Mouse (Mus musculus) stomach, postnatal 0 days (tissue): Measurements from ENCODE around the gene Tecta. TPM values are rescaled to one million over a fixed set of nuclear protein-coding genes. Genes with fewer than 3 reads are reported as not detected.

Experiments
- ATAC-seq: fragments of 200-750 bp; cut with Nextera tagmentation; 2 replicates; pipeline ENCODE4 v1.8.0; 2017; ENCODE audit not compliant: low FRiP score, low TSS enrichment
- DNase-seq: peaks from one replicate; pipeline ENCODE4 v3.0.0-alpha.2; 2016; ENCODE audit warnings: low spot score
- H3K27ac ChIP-seq: fragments of 300-500 bp; sonication (generic); replicated peaks from 2 replicates; pipeline ENCODE4 v1.5.1; 2014; ENCODE audit warnings: mild to moderate bottlenecking, control low read depth
- H3K27me3 ChIP-seq: fragments of 300-500 bp; sonication (generic); 2 replicates; pipeline ENCODE4 v1.6.1; 2014; ENCODE audit warnings: low read length; ENCODE audit not compliant: control insufficient read depth, insufficient read depth
- H3K36me3 ChIP-seq: fragments of 300-500 bp; sonication (generic); 2 replicates; pipeline ENCODE4 v1.6.1; 2014; ENCODE audit warnings: low read length, mixed read lengths; ENCODE audit not compliant: control insufficient read depth, insufficient read depth
- H3K4me1 ChIP-seq: fragments of 300-500 bp; sonication (generic); replicated peaks from 2 replicates; pipeline ENCODE4 v1.6.1; 2014; ENCODE audit warnings: antibody characterized with exemption; ENCODE audit not compliant: control insufficient read depth, insufficient read depth
- H3K4me2 ChIP-seq: fragments of 300-500 bp; sonication (generic); replicated peaks from 2 replicates; pipeline ENCODE4 v1.6.1; 2014; ENCODE audit warnings: low read depth, mild to moderate bottlenecking, control low read depth, moderate library complexity
- H3K4me3 ChIP-seq: fragments of 300-500 bp; sonication (generic); 2 replicates; pipeline ENCODE4 v1.5.1; 2014; ENCODE audit warnings: low read depth, low read length, control low read depth
- H3K9ac ChIP-seq: fragments of 300-500 bp; sonication (generic); 2 replicates; pipeline ENCODE4 v1.6.1; 2014; ENCODE audit warnings: mild to moderate bottlenecking, low read length, control low read depth, mixed read lengths
- H3K9me3 ChIP-seq: fragments of 300-500 bp; sonication (generic); 2 replicates; pipeline ENCODE4 v1.6.1; 2016; ENCODE audit warnings: low read length; ENCODE audit not compliant: control insufficient read depth
- CTCF ChIP-seq: IDR thresholded peaks from 2 replicates; pipeline ENCODE4 v1.5.1; 2016; ENCODE audit warnings: antibody characterized with exemption, low read depth, mild to moderate bottlenecking, moderate library complexity
- EP300 ChIP-seq: optimal IDR thresholded peaks from 2 replicates; pipeline ENCODE3; 2016; ENCODE audit warnings: antibody characterized with exemption
- WGBS: fragments of 180-500 bp; shearing (Covaris S2); extraction: QIAGEN DNeasy Blood & Tissue Kit; methylation state at CpG from one replicate; pipeline ENCODE4 v1.1.7; 2014; 5-methylcytosine and 5-hydroxymethylcytosine counted together
- polyA plus RNA-seq: library from polyadenylated mRNA; unstranded; fragments of >200 nt; fragmentation: Nextera tagmentation; extraction: Ambion mirVana; gene quantifications from 2 replicates; pipeline ENCODE4 v1.2.1, GENCODE M21; 2015

Gene Tecta
- polyA plus RNA-seq, 1 experiment from 2014 or later: 0.05 TPM

GRCm38 (mm10) chr9:42357585-42357984, 42.1 kb downstream of the Tecta start:
- Histone ChIP-seq H3K36me3 (no peaks in the 10 kb centered on the region), H3K9me3 (no peaks in the 10 kb centered on the region), H3K27ac (no peak overlapping the region), H3K27me3 (no peaks in the 10 kb centered on the region), H3K4me2 (no peak overlapping the region), H3K9ac (no peak overlapping the region), H3K4me1 (no peaks in the 10 kb centered on the region), H3K4me3 (no peak overlapping the region)
- no peak for DNase-seq
- TF ChIP-seq EP300 (no peak), CTCF (no peak)
- ATAC-seq: no peak
- 82% methylated on average over 4 of the region's 4 CpGs for WGBS

DNA sequence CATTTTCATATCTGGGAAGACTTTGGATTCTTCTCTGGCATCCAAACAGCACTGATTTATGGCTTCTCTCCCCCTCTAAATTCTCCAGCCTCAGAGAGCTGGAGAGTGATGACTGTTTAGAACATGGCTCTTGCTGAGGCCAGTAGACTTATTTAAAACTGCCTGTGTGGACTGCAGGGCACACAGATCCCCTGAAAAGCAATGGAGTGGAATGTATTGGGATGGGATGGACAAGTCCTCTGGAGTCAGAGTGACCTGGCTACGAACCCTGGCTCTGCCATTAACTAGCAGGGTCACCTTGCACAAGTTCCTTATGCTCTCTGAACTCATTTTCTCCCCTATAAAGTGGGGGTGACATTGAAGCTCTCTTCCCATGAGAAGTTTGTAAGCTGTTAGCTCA, 44.9 kb downstream of the Tecta start:
- H3K4me3 ChIP-seq: no peak overlapping the region
- ATAC-seq: no peak
- H3K36me3 ChIP-seq: no peaks in the 10 kb centered on the region
- H3K4me2 ChIP-seq: no peak overlapping the region
- no peak overlapping the region for H3K9ac ChIP-seq
- WGBS: 35% methylated on average over 1 of the region's 1 CpGs
- no peaks in the 10 kb centered on the region for H3K9me3 ChIP-seq
- TF ChIP-seq EP300 (no peak), CTCF (no peak)
- no peak overlapping the region for H3K27ac ChIP-seq
- H3K27me3 ChIP-seq: no peaks in the 10 kb centered on the region
- no peaks in the 10 kb centered on the region for H3K4me1 ChIP-seq
- no peak for DNase-seq

GRCm38 (mm10) chr9:42349791-42350190, 49.9 kb downstream of the Tecta start:
- H3K27ac ChIP-seq: no peak overlapping the region
- H3K9me3 ChIP-seq: no peaks in the 10 kb centered on the region
- ATAC-seq (no peak), DNase-seq (no peak)
- 18% methylated on average over 7 of the region's 7 CpGs for WGBS
- H3K4me1 ChIP-seq: no peaks in the 10 kb centered on the region
- no peak overlapping the region for H3K4me2 ChIP-seq
- no peaks in the 10 kb centered on the region for H3K27me3 ChIP-seq
- no peak overlapping the region for H3K9ac ChIP-seq
- TF ChIP-seq CTCF (no peak), EP300 (no peak)
- no peak overlapping the region for H3K4me3 ChIP-seq
- no peaks in the 10 kb centered on the region for H3K36me3 ChIP-seq

- H3K9ac ChIP-seq: no peak overlapping the region
- no peak overlapping the region for H3K4me2 ChIP-seq
- ATAC-seq: no peak
- no peak overlapping the region for H3K27ac ChIP-seq
- H3K4me1 ChIP-seq: no peaks in the 10 kb centered on the region
- no peaks in the 10 kb centered on the region for H3K36me3 ChIP-seq
- DNase-seq: no peak
- no peak for TF ChIP-seq CTCF
- no peak for TF ChIP-seq EP300
- H3K9me3 ChIP-seq: no peaks in the 10 kb centered on the region
- no peak overlapping the region for H3K4me3 ChIP-seq
- H3K27me3 ChIP-seq: no peaks in the 10 kb centered on the region
These were observed 53.4 kb downstream of the Tecta start for GRCm38 (mm10) chr9:42346297-42346696.

DNA sequence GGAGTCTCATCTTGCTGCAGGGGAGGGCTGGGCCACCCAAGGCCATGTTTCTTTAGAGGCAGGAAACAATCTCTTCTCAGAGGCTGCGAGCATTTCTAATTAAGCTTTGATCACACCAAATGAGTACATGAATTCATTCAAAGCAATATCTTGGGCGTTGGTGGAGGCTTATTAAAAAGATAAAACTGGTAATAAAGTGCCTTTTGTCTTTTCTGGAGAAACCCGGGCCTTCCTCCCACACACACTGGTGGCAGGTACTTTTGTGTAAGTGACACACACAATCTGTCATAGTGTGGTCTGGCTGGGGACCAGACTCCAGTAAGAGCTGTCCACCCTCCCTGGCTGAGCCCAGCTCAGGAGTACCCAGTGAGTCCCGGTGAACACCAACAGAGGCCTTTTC, 60.6 kb downstream of the Tecta start:
- Histone ChIP-seq H3K4me2 (no peak overlapping the region), H3K27me3 (no peaks in the 10 kb centered on the region), H3K4me1 (no peaks in the 10 kb centered on the region), H3K9ac (no peak overlapping the region), H3K27ac (no peak overlapping the region), H3K4me3 (no peak overlapping the region), H3K36me3 (no peaks in the 10 kb centered on the region), H3K9me3 (no peaks in the 10 kb centered on the region)
- ATAC-seq (no peak), DNase-seq (no peak)
- 56% methylated on average over 4 of the region's 4 CpGs for WGBS
- TF ChIP-seq CTCF: no peak
- no peak for TF ChIP-seq EP300

DNA sequence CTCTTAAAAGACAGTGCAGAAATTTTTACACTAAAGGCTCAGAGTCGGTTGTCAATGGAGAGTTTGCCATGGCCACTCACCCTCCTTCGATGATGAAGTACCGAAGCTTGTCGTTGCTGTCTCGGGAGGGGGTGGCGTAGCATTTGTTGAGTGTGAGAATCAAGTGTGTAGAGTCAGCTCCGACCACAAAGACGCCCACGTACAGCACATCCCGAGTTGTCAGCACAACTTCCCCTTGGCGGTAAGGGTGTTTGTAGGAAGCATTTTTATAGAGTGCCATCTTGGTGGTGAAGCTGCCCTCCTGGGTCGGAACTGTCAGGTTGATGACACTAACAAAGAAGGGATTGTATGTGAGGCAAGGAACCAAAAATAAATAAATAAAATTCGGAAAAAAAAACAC, 62.7 kb downstream of the Tecta start:
- DNase-seq (no peak), ATAC-seq (no peak)
- no peak overlapping the region for H3K9ac ChIP-seq
- H3K9me3 ChIP-seq: no peaks in the 10 kb centered on the region
- H3K4me3 ChIP-seq: no peak overlapping the region
- no peaks in the 10 kb centered on the region for H3K27me3 ChIP-seq
- no peak overlapping the region for H3K27ac ChIP-seq
- H3K4me2 ChIP-seq: no peak overlapping the region
- whole genome bisulfite sequencing: 80% methylated on average over 13 of the region's 13 CpGs
- TF ChIP-seq CTCF (no peak), EP300 (no peak)
- no peaks in the 10 kb centered on the region for H3K36me3 ChIP-seq
- no peaks in the 10 kb centered on the region for H3K4me1 ChIP-seq
